Mouse (Mus musculus) midbrain, embryonic 10.5 days (tissue): ENCODE measurements around the gene Erv3. TPM values are rescaled to one million over a fixed set of nuclear protein-coding genes. Genes with fewer than 3 reads are reported as not detected.
A peak's percentile ranks its signal among the peaks of the same experiment; 100 is the strongest.

Experiments used
- DNase-seq: peaks from one replicate; pipeline ENCODE4 v3.0.0-alpha.2; 2017; ENCODE audit warnings: low spot score
- H3K27ac ChIP-seq: fragments of 300-500 bp; sonication (generic); replicated peaks from 2 replicates; pipeline ENCODE4 v1.5.1; 2016; ENCODE audit warnings: mild to moderate bottlenecking
- H3K27me3 ChIP-seq: fragments of 300-500 bp; sonication (generic); 2 replicates; pipeline ENCODE4 v1.6.1; 2016; ENCODE audit warnings: low read depth, mild to moderate bottlenecking; ENCODE audit not compliant: poor library complexity, severe bottlenecking
- H3K36me3 ChIP-seq: fragments of 300-500 bp; sonication (generic); 2 replicates; pipeline ENCODE4 v1.6.1; 2016; ENCODE audit warnings: mild to moderate bottlenecking, moderate library complexity
- H3K4me1 ChIP-seq: fragments of 300-500 bp; sonication (generic); 2 replicates; pipeline ENCODE4 v1.6.1; 2016
- H3K4me3 ChIP-seq: fragments of 300-500 bp; sonication (generic); 2 replicates; pipeline ENCODE4 v1.5.1; 2016; ENCODE audit warnings: mild to moderate bottlenecking, moderate library complexity
- H3K9me3 ChIP-seq: fragments of 300-500 bp; sonication (generic); replicated peaks from 2 replicates; pipeline ENCODE4 v1.6.1; 2016; ENCODE audit warnings: mild to moderate bottlenecking
- WGBS: fragments of 180-500 bp; shearing (Covaris S2); methylation state at CpG from one replicate; pipeline ENCODE4 v1.1.7; 2016; 5-methylcytosine and 5-hydroxymethylcytosine counted together
- polyA plus RNA-seq: library from polyadenylated mRNA; unstranded; fragments of >200 nt; fragmentation: Nextera tagmentation; extraction: Ambion mirVana; gene quantifications from 2 replicates; pipeline ENCODE4 v1.2.1, GENCODE M21; 2016

The Erv3 gene
- polyA plus RNA-seq, 1 experiment from 2014 or later = not detected

DNA sequence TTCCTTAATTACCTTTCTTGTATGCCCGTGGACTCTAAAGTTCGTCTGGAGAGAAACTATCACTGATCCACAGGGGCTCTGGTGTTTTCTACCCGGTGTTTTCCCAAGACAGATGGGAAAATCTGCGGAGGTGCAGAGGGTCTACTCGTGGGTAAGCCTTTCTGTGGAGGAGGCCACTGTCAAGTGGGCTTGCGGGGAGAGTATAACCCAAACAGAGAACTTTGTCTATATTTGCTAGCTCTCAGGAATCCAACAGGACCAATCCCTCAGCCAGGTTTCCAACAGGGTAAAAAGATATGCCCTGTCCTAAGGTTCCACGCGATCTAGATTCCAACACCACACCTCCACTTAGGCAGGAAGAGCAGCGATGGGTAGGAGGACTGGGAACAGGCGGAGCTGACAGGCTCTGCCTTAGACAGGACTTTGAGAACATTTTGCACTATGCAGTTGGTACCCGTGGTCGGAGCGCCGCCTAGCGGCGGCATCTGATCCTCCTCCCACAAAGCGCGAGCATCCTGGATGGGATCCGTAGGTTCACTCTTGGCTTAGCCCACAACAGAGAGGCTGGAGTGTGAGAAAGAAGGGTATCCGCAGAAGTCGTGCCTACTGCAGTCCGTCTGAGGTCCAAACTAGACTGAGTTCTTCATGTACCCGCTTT is 46.9 kb downstream of the Erv3 start:
- H3K4me1 ChIP-seq = peaks cover 9% of the 10 kb centered on the region
- no peaks in the 10 kb centered on the region for H3K36me3 ChIP-seq
- peaks cover 25% of the 10 kb centered on the region for H3K27me3 ChIP-seq
- H3K27ac ChIP-seq = no peak overlapping the region
- no peak overlapping the region for H3K4me3 ChIP-seq
- peak; percentile 85 for DNase-seq
- no peaks in the 10 kb centered on the region for H3K9me3 ChIP-seq
- 19% methylated on average over 23 of the region's 23 CpGs for WGBS

DNA sequence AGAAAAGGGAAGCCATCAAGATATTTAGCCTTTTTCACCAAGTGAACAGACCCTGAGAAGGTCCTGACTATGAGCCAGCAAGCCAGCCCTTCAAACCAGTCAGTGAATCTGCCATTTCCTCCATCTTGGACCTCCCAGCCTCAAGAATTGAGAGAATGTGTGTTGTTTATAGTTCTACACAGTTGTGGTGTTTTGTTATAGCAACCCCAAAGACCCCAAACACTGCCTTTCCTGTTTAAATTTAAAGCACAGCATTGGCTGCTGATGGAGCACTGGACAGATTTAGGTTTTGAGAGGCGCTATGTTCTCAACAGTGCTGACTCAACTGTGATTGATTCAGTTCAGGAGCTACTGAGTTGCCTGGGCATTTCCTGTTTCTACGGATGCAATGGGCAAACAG is 47.9 kb downstream of the Erv3 start:
- no peaks in the 10 kb centered on the region for H3K9me3 ChIP-seq
- H3K4me1 ChIP-seq = peaks cover 9% of the 10 kb centered on the region
- H3K27me3 ChIP-seq = peaks cover 25% of the 10 kb centered on the region
- H3K4me3 ChIP-seq = no peak overlapping the region
- no peaks in the 10 kb centered on the region for H3K36me3 ChIP-seq
- 81% methylated on average over 2 of the region's 2 CpGs for WGBS
- no peak overlapping the region for H3K27ac ChIP-seq
- DNase-seq = no peak

DNA sequence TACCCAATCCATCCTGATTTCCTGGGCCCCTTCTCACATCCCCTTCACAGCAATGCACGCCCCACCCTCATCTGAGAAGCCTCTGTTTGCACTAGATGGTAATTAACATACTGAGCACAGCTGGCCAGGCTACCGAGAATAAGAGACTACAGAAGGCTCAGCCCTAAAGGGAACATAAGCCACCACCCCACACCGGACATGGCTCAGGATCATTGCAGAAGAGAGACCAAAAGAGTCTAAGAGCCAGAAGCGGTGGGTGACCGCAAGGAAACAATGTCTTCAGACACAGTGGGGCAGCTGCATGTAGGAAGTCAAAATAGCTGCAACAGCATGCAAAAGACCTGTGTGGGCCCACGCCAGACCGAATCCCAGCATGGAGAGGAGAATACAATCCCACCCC is 50.7 kb downstream of the Erv3 start:
- H3K4me1 ChIP-seq = peaks cover 9% of the 10 kb centered on the region
- peaks cover 12% of the 10 kb centered on the region for H3K27me3 ChIP-seq
- H3K36me3 ChIP-seq = no peaks in the 10 kb centered on the region
- H3K27ac ChIP-seq = peak overlapping the region; percentile 59
- H3K4me3 ChIP-seq = no peak overlapping the region
- no peaks in the 10 kb centered on the region for H3K9me3 ChIP-seq
- WGBS = 40% methylated on average over 7 of the region's 7 CpGs
- peak; percentile 27 for DNase-seq

DNA sequence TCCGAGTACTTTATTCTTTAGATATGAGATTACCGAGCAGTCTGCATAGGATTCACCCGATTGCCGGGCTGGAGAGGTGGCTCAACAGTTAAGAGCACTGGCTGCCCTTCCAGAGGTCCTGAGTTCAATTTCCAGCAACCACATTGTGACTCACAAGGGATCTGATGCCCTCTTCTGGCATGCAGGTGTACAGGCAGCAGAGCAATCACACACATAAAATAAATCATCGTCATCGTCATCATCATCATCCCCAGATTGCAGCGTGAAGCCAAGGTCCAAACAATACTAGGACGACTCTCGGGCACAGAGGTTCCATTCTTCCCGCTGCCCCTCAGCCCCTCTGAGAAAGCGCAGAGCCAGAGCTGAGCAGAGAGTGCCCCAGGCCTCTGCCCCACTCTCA is 51.9 kb downstream of the Erv3 start:
- no peaks in the 10 kb centered on the region for H3K9me3 ChIP-seq
- H3K27me3 ChIP-seq = peaks cover 3% of the 10 kb centered on the region; the same call in 1 of the 2 replicates
- DNase-seq = no peak
- 66% methylated on average over 11 of the region's 11 CpGs for WGBS
- H3K4me1 ChIP-seq = peaks cover 9% of the 10 kb centered on the region
- H3K36me3 ChIP-seq = no peaks in the 10 kb centered on the region
- H3K4me3 ChIP-seq = no peak overlapping the region
- no peak overlapping the region for H3K27ac ChIP-seq

DNA sequence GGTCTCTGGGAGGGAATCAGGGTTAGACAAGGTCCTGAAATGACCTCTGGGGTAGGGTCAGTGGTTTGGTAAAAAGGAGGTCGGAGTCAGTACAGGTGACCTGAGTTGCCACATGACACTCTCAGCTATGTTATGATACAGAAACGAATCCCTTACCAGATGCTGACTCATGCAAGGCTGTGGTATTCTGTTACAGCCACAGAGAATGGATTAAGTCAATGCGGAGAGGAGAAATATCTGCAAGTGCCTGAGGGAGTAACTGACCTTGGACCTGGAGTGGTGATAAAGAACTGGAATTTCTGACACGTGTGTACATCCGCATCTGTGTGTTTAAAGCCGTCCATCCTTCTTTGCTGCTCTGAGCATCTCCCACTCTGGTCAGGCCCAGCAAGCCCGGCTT is 52.7 kb downstream of the Erv3 start:
- H3K36me3 ChIP-seq = no peaks in the 10 kb centered on the region
- no peak overlapping the region for H3K27ac ChIP-seq
- WGBS = 84% methylated on average over 7 of the region's 7 CpGs
- peaks cover 2% of the 10 kb centered on the region; the same call in 1 of the 2 replicates for H3K27me3 ChIP-seq
- H3K4me1 ChIP-seq = peaks cover 9% of the 10 kb centered on the region
- no peak for DNase-seq
- H3K4me3 ChIP-seq = no peak overlapping the region
- no peaks in the 10 kb centered on the region for H3K9me3 ChIP-seq

DNA sequence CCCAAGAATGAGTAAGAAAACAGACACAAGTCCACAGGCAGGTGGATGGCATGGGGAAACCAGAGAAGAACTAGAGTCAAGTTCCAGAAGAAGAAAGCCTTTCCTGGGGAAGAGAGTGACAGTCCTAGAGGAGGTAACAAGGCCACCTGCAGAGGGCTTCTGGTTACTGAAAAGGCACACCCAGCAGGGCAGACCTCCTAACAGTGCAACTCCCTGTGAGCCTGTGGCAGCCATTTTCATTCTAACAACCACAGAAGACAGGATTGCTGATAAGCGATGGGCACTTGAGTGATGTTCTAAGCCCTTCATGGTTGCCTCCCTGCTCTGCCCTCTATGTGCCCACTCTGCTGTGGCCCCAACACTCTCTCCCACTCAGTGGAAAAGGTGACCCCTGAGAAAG is 54.2 kb downstream of the Erv3 start:
- no peak overlapping the region for H3K27ac ChIP-seq
- H3K9me3 ChIP-seq = no peaks in the 10 kb centered on the region
- no peaks in the 10 kb centered on the region for H3K36me3 ChIP-seq
- 38% methylated on average over 1 of the region's 1 CpGs for WGBS
- DNase-seq = no peak
- H3K4me3 ChIP-seq = no peak overlapping the region
- H3K4me1 ChIP-seq = peaks cover 9% of the 10 kb centered on the region
- no peaks in the 10 kb centered on the region for H3K27me3 ChIP-seq

DNA sequence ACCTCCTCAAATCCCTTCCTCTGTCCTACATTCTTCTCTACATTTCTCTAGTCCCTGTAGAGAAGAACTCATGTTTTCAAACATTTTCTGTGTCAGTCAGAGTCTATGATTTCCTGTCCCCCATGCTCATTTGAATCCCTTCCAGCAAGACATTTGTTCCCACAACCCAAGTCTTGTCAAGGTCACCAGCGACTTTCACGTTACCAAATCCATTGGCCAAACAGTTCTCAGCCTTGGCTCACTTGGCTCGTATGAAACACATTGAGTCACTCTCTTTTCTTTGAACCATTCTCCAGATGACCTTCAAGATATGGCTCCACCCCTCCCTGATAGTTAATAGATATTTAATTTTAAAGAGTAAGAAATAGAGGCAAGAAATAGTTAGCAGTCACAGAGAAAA is 55.7 kb downstream of the Erv3 start:
- DNase-seq = no peak
- H3K4me1 ChIP-seq = peaks cover 4% of the 10 kb centered on the region
- WGBS = 90% methylated on average over 3 of the region's 3 CpGs

More for the DNA sequence above, 55.7 kb downstream of the Erv3 start:
- no peaks in the 10 kb centered on the region for H3K27me3 ChIP-seq
- no peaks in the 10 kb centered on the region for H3K9me3 ChIP-seq
- no peak overlapping the region for H3K27ac ChIP-seq
- no peak overlapping the region for H3K4me3 ChIP-seq
- no peaks in the 10 kb centered on the region for H3K36me3 ChIP-seq

Other genes starting within 250 kb of the Erv3 start
- gene Prnp, start 50.2 kb upstream of the Erv3 start, polyA plus RNA-seq = 18.8 and 32.1 TPM in 2 replicates
- gene Prn, start 50.2 kb upstream of the Erv3 start, polyA plus RNA-seq = not detected in 2 replicates
- 3.6 and 5.1 TPM in 2 replicates for gene Prnd, start 91.1 kb upstream of the Erv3 start, polyA plus RNA-seq
- 28.6 and 34.2 TPM in 2 replicates for gene Rassf2, start 170.5 kb upstream of the Erv3 start, polyA plus RNA-seq